Mouse (Mus musculus) midbrain, postnatal 0 days (tissue): ENCODE data around the gene Gpsm1. TPM values are rescaled to one million over a fixed set of nuclear protein-coding genes. Genes with fewer than 3 reads are reported as not detected.

Source experiments
- ATAC-seq: fragments of 200-750 bp; cut with Nextera tagmentation; 2 replicates; pipeline ENCODE4 v1.8.0; 2017; ENCODE audit warnings: moderate number of reproducible peaks, mild to moderate bottlenecking, moderate TSS enrichment, moderate library complexity; ENCODE audit not compliant: low FRiP score
- DNase-seq: peaks from one replicate; pipeline ENCODE4 v3.0.0-alpha.2; 2015; ENCODE audit warnings: low spot score
- H3K27ac ChIP-seq: fragments of 300-500 bp; sonication (generic); 2 replicates; pipeline ENCODE4 v1.5.1; 2014; ENCODE audit warnings: low read depth, mild to moderate bottlenecking, low read length, mixed read lengths
- H3K27me3 ChIP-seq: fragments of 300-500 bp; sonication (generic); 2 replicates; pipeline ENCODE4 v1.6.1; 2014; ENCODE audit warnings: low read length, control low read depth, mixed read lengths; ENCODE audit not compliant: insufficient read depth
- H3K36me3 ChIP-seq: fragments of 300-500 bp; sonication (generic); 2 replicates; pipeline ENCODE4 v1.6.1; 2014; ENCODE audit warnings: low read length, control low read depth, mixed read lengths; ENCODE audit not compliant: insufficient read depth
- H3K4me1 ChIP-seq: fragments of 300-500 bp; sonication (generic); 2 replicates; pipeline ENCODE4 v1.6.1; 2014; ENCODE audit warnings: mild to moderate bottlenecking, control low read depth, antibody characterized with exemption, low read length, mixed read lengths; ENCODE audit not compliant: insufficient read depth
- H3K4me2 ChIP-seq: fragments of 300-500 bp; sonication (generic); 2 replicates; pipeline ENCODE4 v1.6.1; 2014; ENCODE audit warnings: low read depth, mild to moderate bottlenecking, low read length, mixed read lengths; ENCODE audit not compliant: poor library complexity, severe bottlenecking
- H3K4me3 ChIP-seq: fragments of 300-500 bp; sonication (generic); 2 replicates; pipeline ENCODE4 v1.5.1; 2014; ENCODE audit warnings: low read depth, mild to moderate bottlenecking, low read length, moderate library complexity
- H3K9ac ChIP-seq: fragments of 300-500 bp; sonication (generic); replicated peaks from 2 replicates; pipeline ENCODE4 v1.6.1; 2014; ENCODE audit warnings: mild to moderate bottlenecking, low read length, moderate library complexity, mixed read lengths; ENCODE audit not compliant: poor library complexity, severe bottlenecking
- H3K9me3 ChIP-seq: fragments of 300-500 bp; sonication (generic); 2 replicates; pipeline ENCODE4 v1.6.1; 2016; ENCODE audit warnings: low read length, control low read depth
- CTCF ChIP-seq: IDR thresholded peaks from 2 replicates; pipeline ENCODE4 v1.5.1; 2016; ENCODE audit warnings: antibody characterized with exemption, mild to moderate bottlenecking
- WGBS: fragments of 180-500 bp; shearing (Covaris S2); extraction: QIAGEN DNeasy Blood & Tissue Kit; methylation state at CpG from one replicate; pipeline ENCODE4 v1.1.7; 2014; 5-methylcytosine and 5-hydroxymethylcytosine counted together
- polyA plus RNA-seq: library from polyadenylated mRNA; unstranded; fragments of >200 nt; fragmentation: Nextera tagmentation; extraction: Ambion mirVana; gene quantifications from 2 replicates; pipeline ENCODE4 v1.2.1, GENCODE M21; 2015
- total RNA-seq: library from RNA; depleted of rRNA; stranded (reverse); fragments of >200 nt; gene quantifications from 2 replicates; pipeline ENCODE4 v1.2.3, GENCODE M21; 2014

Gpsm1 gene
- total and polyA plus RNA-seq, 2 experiments from 2014 or later, result 163 to 286 TPM

DNA sequence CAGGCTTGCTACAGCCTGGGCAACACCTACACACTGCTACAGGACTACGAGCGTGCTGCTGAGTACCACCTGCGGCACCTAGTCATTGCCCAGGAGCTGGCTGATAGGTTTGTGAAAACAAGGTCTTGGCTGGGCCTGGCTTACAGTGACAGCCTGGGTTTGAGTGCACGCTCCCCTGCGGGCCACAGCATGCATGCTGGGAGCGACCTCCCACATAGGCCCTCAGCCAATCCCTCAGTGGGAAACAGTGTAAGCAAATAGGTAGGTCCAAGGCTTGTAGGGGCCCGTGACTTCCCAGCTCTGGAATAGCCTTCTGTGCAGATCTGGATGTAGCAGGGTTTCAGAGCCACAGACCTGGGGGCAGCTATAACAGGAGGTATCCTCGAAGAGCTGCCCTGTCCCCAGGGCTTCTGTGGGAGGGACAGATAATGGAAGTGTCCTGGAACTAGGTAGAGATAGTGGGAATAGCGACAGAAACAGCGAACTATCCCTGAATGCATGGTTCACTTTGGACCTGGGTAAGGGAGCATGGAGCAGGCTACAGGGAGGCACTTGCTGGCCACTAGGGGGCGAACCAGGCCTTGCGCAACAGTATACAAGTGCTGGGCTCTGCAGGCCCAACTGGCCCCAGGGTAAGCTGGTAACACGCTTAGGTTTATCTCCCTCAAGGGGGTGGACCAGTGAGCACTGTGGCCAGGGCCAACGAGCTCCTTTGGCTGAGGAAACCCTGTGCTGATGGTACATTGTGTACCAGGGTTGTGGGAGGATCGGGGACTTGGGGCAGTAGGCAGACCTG, 10.3 kb downstream of the Gpsm1 start:
- WGBS, result 66% methylated on average over 15 of the region's 15 CpGs
- no peaks in the 10 kb centered on the region for H3K9me3 ChIP-seq
- DNase-seq (peak; percentile 64), ATAC-seq (peak; percentile 64)
- no peak overlapping the region for H3K4me2 ChIP-seq
- peaks cover 65% of the 10 kb centered on the region for H3K36me3 ChIP-seq
- H3K4me3 ChIP-seq, result no peak overlapping the region
- no peak overlapping the region for H3K27ac ChIP-seq
- H3K4me1 ChIP-seq, result 0 out of 2 replicates have a peak, but pooled peaks cover 4% of the 10 kb centered on the region
- H3K9ac ChIP-seq, result no peak overlapping the region
- H3K27me3 ChIP-seq, result no peaks in the 10 kb centered on the region
- peak; percentile 85 for TF ChIP-seq CTCF

- no peak for TF ChIP-seq CTCF
- WGBS, result 91% methylated on average over 4 of the region's 4 CpGs
- no peak overlapping the region for H3K4me3 ChIP-seq
- no peaks in the 10 kb centered on the region for H3K4me1 ChIP-seq
- H3K9ac ChIP-seq, result no peak overlapping the region
- H3K4me2 ChIP-seq, result no peak overlapping the region
- H3K36me3 ChIP-seq, result peaks cover 77% of the 10 kb centered on the region
- no peaks in the 10 kb centered on the region for H3K9me3 ChIP-seq
- no peak overlapping the region for H3K27ac ChIP-seq
- DNase-seq (no peak), ATAC-seq (no peak)
- H3K27me3 ChIP-seq, result no peaks in the 10 kb centered on the region
Observed at GRCm38 (mm10) chr2:26327852-26328251, 12.5 kb downstream of the Gpsm1 start.

GRCm38 (mm10) chr2:26329402-26329801, 14.1 kb downstream of the Gpsm1 start:
- no peak overlapping the region for H3K4me2 ChIP-seq
- peak overlapping the region; percentile 78 for H3K27ac ChIP-seq
- WGBS, result 48% methylated on average over 8 of the region's 8 CpGs
- H3K9ac ChIP-seq, result no peak overlapping the region
- no peaks in the 10 kb centered on the region for H3K9me3 ChIP-seq
- H3K4me1 ChIP-seq, result no peaks in the 10 kb centered on the region
- DNase-seq (peak; percentile 73), ATAC-seq (peak; percentile 71)
- no peak overlapping the region for H3K4me3 ChIP-seq
- H3K27me3 ChIP-seq, result no peaks in the 10 kb centered on the region
- peaks cover 64% of the 10 kb centered on the region for H3K36me3 ChIP-seq
- no peak for TF ChIP-seq CTCF

DNA sequence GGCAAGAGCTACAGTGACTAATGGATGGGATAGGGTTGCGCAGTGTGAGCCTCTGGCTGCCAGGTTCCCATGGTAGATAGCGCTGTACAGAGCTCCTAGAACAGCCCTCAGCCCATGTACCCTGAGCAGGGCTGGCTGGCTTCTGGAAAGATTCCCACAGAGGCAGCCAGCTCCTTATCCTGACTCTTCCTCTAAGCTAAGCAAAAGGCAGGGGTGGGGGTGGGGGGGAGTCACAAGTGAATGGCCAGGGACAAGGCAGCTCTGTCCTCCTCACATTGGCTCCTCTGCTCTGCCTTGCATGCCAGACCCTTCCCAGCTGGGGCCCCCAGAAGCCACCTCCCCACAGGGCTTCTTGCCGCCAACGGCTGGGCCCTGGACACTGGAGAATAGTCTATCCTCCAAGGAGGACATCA, 14.7 kb downstream of the Gpsm1 start:
- no peaks in the 10 kb centered on the region for H3K9me3 ChIP-seq
- no peak overlapping the region for H3K4me2 ChIP-seq
- peak; percentile 80 for ATAC-seq
- no peak overlapping the region for H3K9ac ChIP-seq
- peaks cover 57% of the 10 kb centered on the region for H3K36me3 ChIP-seq
- H3K4me3 ChIP-seq, result no peak overlapping the region
- no peaks in the 10 kb centered on the region for H3K27me3 ChIP-seq
- no peaks in the 10 kb centered on the region for H3K4me1 ChIP-seq
- WGBS, result 83% methylated on average over 4 of the region's 4 CpGs
- TF ChIP-seq CTCF, result no peak
- H3K27ac ChIP-seq, result peak overlapping the region; percentile 78
- DNase-seq, result peak; percentile 73

DNA sequence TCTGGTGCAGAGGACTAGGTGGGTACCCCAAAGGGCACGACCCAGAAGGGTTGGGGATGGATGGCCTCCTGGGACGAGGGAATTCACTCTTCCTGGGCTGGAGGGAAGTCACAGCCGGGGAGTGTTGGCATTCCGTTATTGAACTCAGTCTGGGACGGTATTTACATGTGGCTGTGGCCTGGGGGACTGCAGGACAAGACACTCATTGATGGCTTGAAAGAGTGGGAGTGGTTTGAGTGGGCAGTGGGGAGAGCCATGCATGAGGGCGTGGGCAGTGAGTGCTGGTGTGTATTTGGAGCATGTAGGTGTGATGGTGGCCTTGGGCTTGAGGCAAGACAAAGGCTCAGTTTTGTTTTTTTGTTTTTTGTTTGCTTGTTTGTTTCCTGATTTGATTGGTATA, 15.4 kb downstream of the Gpsm1 start:
- DNase-seq (peak; percentile 33), ATAC-seq (0 out of 2 replicates have a peak, but pooled peaks have one; percentile 35)
- Histone ChIP-seq H3K27ac (peak overlapping the region; percentile 78), H3K4me3 (no peak overlapping the region), H3K36me3 (peaks cover 50% of the 10 kb centered on the region), H3K9ac (no peak overlapping the region), H3K9me3 (no peaks in the 10 kb centered on the region), H3K4me2 (peak overlapping the region; percentile 24; the same call in 1 of the 2 replicates), H3K4me1 (no peaks in the 10 kb centered on the region), H3K27me3 (no peaks in the 10 kb centered on the region)
- TF ChIP-seq CTCF, result no peak
- 74% methylated on average over 6 of the region's 6 CpGs for WGBS
